Mouse (Mus musculus) olfactory bulb, adult 2 months (tissue): ENCODE data around the gene Gm9837. TPM values are rescaled to one million over a fixed set of nuclear protein-coding genes. Genes with fewer than 3 reads are reported as not detected.
A peak's percentile ranks its signal among the peaks of the same experiment; 100 is the strongest.

Experiments used
- H3K27ac ChIP-seq: fragments of 200-500 bp; 2 replicates; pipeline ENCODE4 v1.5.1; 2012; ENCODE audit warnings: low read depth, low read length; ENCODE audit not compliant: insufficient read depth
- H3K4me1 ChIP-seq: fragments of 200-500 bp; 2 replicates; pipeline ENCODE4 v1.6.1; 2012; ENCODE audit warnings: low read length; ENCODE audit not compliant: control insufficient read depth, insufficient read depth
- H3K4me3 ChIP-seq: fragments of 200-500 bp; 2 replicates; pipeline ENCODE4 v1.5.1; 2012; ENCODE audit warnings: mild to moderate bottlenecking, low read depth, low read length, moderate library complexity; ENCODE audit not compliant: insufficient read depth
- CTCF ChIP-seq: fragments of 200-500 bp; IDR thresholded peaks from 2 replicates; pipeline ENCODE4 v1.5.1; 2012; ENCODE audit warnings: low read depth, mild to moderate bottlenecking, low read length, moderate library complexity; ENCODE audit not compliant: insufficient read depth
- POLR2A ChIP-seq: fragments of 200-500 bp; IDR thresholded peaks from 2 replicates; pipeline ENCODE4 v1.6.1; 2012; ENCODE audit warnings: mild to moderate bottlenecking, low read depth, low read length, moderate library complexity; ENCODE audit not compliant: insufficient read depth
- WGBS: fragments of 180-500 bp; shearing (Covaris S2); methylation state at CpG from one replicate; pipeline ENCODE4 v1.1.7; 2018; 5-methylcytosine and 5-hydroxymethylcytosine counted together
- polyA plus RNA-seq: library from polyadenylated mRNA; stranded (reverse); fragments of >200 nt; gene quantifications from 2 replicates; pipeline ENCODE4 v1.2.4, GENCODE M21; 2012; ENCODE audit warnings: low replicate concordance; ENCODE audit not compliant: missing spikeins, insufficient read depth, insufficient read length

Gm9837 gene
- polyA plus RNA-seq, 1 experiment, result not detected

DNA sequence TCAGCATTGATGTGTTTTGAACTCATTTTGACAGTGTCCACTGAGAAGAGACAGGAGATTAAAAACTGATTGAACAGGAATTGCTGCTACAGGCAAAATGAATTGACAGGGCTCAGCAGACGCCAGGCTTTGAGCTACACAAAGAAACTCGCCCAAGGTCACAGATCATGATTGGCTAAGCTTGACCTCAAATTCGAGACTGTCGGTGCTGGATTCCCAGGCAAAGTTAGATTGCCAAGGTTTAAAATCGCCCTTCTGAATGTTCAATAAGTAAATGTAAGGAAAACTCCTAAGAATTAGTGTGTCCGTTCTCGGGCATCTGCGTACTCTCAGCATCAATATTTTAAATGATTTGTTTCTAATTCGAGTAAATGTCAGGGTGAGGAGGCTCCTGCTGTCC lies 19.1 kb upstream of the Gm9837 start:
- no peak overlapping the region for H3K27ac ChIP-seq
- 86% methylated on average over 9 of the region's 9 CpGs for WGBS
- TF ChIP-seq POLR2A (no peak), CTCF (no peak)
- no peak overlapping the region for H3K4me3 ChIP-seq
- peaks cover 18% of the 10 kb centered on the region; the same call in 1 of the 2 replicates for H3K4me1 ChIP-seq

- 97% methylated on average over 5 of the region's 5 CpGs for WGBS
- Histone ChIP-seq H3K4me3 (no peak overlapping the region), H3K4me1 (peaks cover 18% of the 10 kb centered on the region; the same call in 1 of the 2 replicates), H3K27ac (no peak overlapping the region)
- TF ChIP-seq POLR2A, result no peak
- no peak for TF ChIP-seq CTCF
These were observed 18.7 kb upstream of the Gm9837 start for GRCm38 (mm10) chr11:53489007-53489406.

DNA sequence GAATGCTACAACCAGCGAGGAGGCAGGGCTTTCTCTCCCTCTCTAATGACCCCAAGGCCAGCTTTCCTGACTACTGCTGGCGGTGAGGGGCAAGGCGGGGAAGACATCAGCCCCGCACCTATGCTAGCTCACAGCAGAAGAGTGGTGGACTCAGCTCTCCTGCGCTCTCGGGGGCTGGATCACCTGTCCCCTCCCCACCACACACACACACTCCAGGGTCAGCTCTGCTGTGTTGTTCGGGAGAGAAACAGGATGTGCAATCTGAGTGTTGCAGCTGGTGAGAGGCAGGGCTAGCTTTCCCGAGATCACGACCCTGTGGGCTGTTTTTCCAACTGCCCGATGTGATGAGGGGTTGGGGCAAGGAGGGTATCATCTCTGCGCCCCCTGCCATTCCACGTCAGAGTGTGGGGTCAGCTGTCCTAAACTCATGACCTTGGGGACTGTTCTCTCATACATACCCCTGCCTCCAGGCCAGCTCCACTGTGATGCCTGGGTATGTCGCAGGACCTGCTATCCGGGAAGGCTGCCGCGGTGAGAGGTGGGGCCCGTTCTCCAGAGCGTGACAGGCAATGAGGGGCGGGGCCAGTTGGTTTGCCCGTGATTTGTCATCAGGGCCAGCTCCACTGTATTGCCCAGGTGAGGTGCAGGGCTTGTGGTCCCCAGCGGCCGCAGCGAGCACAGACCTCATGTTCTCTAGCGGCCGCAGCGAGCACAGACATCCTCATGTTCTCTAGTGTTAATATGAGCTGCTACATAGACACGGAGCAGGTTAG lies 16.7 kb upstream of the Gm9837 start:
- 36% methylated on average over 27 of the region's 27 CpGs for WGBS

GRCm38 (mm10) chr11:53486351-53486750 lies 16.1 kb upstream of the Gm9837 start:
- no peak overlapping the region for H3K27ac ChIP-seq
- TF ChIP-seq CTCF (no peak), POLR2A (no peak)
- 86% methylated on average over 3 of the region's 3 CpGs for WGBS
- H3K4me3 ChIP-seq, result no peak overlapping the region
- peaks cover 9% of the 10 kb centered on the region; the same call in 1 of the 2 replicates for H3K4me1 ChIP-seq

More for the DNA sequence above, 16.7 kb upstream of the Gm9837 start:
- TF ChIP-seq POLR2A (no peak), CTCF (no peak)
- peaks cover 12% of the 10 kb centered on the region; the same call in 1 of the 2 replicates for H3K4me1 ChIP-seq
- H3K4me3 ChIP-seq, result 0 out of 2 replicates have a peak overlapping the region, but pooled peaks have one; percentile 8
- H3K27ac ChIP-seq, result no peak overlapping the region

DNA sequence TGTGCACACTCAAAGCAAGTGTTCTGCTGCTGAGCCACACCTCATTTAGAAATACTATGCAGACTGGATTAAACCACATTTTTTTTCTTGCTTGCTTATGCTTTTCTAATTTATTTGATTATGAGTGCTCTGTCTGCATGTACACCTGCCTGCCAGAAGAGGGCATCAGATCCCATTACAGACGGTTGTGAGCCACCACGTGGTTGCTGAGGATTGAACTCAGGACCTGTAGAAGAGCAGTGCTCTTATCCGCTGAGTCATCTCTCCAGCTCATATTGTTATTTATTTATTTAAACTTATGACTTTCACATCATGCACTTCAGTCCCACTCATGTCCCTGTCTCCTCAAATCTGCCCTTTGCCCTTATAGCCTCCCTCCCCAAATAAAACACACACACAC lies 15.4 kb upstream of the Gm9837 start:
- 66% methylated on average over 3 of the region's 3 CpGs for WGBS
- peaks cover 9% of the 10 kb centered on the region; the same call in 1 of the 2 replicates for H3K4me1 ChIP-seq
- TF ChIP-seq POLR2A, result no peak
- TF ChIP-seq CTCF, result no peak
- H3K27ac ChIP-seq, result no peak overlapping the region
- H3K4me3 ChIP-seq, result no peak overlapping the region

GRCm38 (mm10) chr11:53483159-53483891 lies 13.0 kb upstream of the Gm9837 start:
- Histone ChIP-seq H3K4me3 (no peak overlapping the region), H3K27ac (no peak overlapping the region), H3K4me1 (peaks cover 20% of the 10 kb centered on the region)
- TF ChIP-seq CTCF (no peak), POLR2A (no peak)
- 74% methylated on average over 9 of the region's 9 CpGs for WGBS

DNA sequence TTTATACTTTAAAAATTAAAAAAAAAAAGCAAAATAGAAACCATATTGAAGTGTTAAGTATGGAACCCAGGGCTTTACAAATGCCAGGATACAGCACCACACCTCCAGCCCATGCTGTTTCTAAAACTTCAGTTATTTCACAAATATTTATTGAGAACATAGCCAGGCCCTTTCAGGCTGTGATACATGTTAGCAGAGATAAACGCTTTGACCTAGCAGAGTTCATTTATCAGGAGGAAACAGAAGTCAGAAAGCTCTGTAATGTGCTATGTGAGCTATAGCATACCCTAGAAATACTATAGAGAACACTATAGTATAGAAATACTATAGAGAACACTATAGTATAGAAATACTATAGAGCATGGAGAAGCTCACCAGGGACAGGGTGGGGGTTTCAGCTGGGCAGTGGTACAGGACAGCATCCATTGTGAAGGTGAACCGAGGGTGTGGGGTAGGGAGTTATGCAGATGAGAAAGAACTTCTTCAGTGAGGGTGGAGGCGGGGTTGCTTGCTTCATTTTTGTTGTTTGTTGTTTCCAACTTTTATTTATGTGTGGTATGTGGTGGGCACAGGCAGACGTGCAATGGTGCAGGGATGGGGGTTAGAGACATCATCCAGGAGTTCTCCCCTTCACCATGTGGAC lies 10.9 kb upstream of the Gm9837 start:
- Histone ChIP-seq H3K4me1 (peaks cover 15% of the 10 kb centered on the region), H3K27ac (no peak overlapping the region), H3K4me3 (no peak overlapping the region)
- no peak for TF ChIP-seq POLR2A
- TF ChIP-seq CTCF, result no peak
- WGBS, result 91% methylated on average over 4 of the region's 4 CpGs

- TF ChIP-seq POLR2A, result no peak; the same call in 1 of the 2 replicates
- TF ChIP-seq CTCF, result no peak
- WGBS, result 1% methylated on average over 40 of the region's 40 CpGs
- peak within 1 kb of the TSS; percentile 7; the same call in 1 of the 2 replicates for H3K27ac ChIP-seq
- H3K4me3 ChIP-seq, result peak within 1 kb of the TSS; percentile 57
- peaks cover 17% of the 10 kb centered on the region for H3K4me1 ChIP-seq
These were observed 9.6 kb upstream of the Gm9837 start, which contains the start of the genes Gm9945 and Sowaha for GRCm38 (mm10) chr11:53479783-53480301. Gene Gm9945, plus strand, starts transcription at chr11:53480166. Gene Sowaha, minus strand, starts transcription at chr11:53480274.

GRCm38 (mm10) chr11:53479171-53479782 lies 9.0 kb upstream of the Gm9837 start:
- Histone ChIP-seq H3K4me1 (peaks cover 19% of the 10 kb centered on the region), H3K4me3 (peak overlapping the region; percentile 57), H3K27ac (0 out of 2 replicates have a peak overlapping the region, but pooled peaks have one; percentile 0)
- WGBS, result 1% methylated on average over 62 of the region's 62 CpGs
- TF ChIP-seq CTCF (no peak), POLR2A (no peak)
